Mouse (Mus musculus) liver, adult 2 months (tissue): ENCODE measurements around the gene Aip. TPM values are rescaled to one million over a fixed set of nuclear protein-coding genes. Genes with fewer than 3 reads are reported as not detected.
A peak's percentile ranks its signal among the peaks of the same experiment; 100 is the strongest.

Source experiments
- DNase-seq: peaks from one replicate; pipeline ENCODE4 v3.0.0-alpha.2; 2011; ENCODE audit warnings: low read depth, low spot score; ENCODE audit errors: extremely low read depth
- H3K27ac ChIP-seq: fragments of 200-500 bp; replicated peaks from 2 replicates; pipeline ENCODE4 v1.5.1; 2012; ENCODE audit warnings: low read depth, mild to moderate bottlenecking, control low read depth, inconsistent platforms, low read length; ENCODE audit not compliant: insufficient read depth
- H3K27me3 ChIP-seq: fragments of 200-500 bp; 2 replicates; pipeline ENCODE4 v1.6.1; 2012; ENCODE audit warnings: mild to moderate bottlenecking, moderate library complexity, low read length, inconsistent platforms; ENCODE audit not compliant: control insufficient read depth, insufficient read depth
- H3K36me3 ChIP-seq: fragments of 200-500 bp; 2 replicates; pipeline ENCODE4 v1.6.1; 2012; ENCODE audit warnings: low read length, inconsistent platforms; ENCODE audit not compliant: control insufficient read depth, insufficient read depth
- H3K4me1 ChIP-seq: fragments of 200-500 bp; 2 replicates; pipeline ENCODE4 v1.6.1; 2011; ENCODE audit warnings: low read length; ENCODE audit not compliant: control insufficient read depth, insufficient read depth
- H3K4me3 ChIP-seq: fragments of 200-500 bp; 2 replicates; pipeline ENCODE4 v1.5.1; 2011; ENCODE audit warnings: low read depth, mild to moderate bottlenecking, control low read depth, low read length, moderate library complexity; ENCODE audit not compliant: insufficient read depth
- H3K79me2 ChIP-seq: fragments of 200-500 bp; 2 replicates; pipeline ENCODE4 v1.6.1; 2012; ENCODE audit warnings: inconsistent platforms, mild to moderate bottlenecking, low read length, moderate library complexity; ENCODE audit not compliant: control insufficient read depth, insufficient read depth
- H3K9ac ChIP-seq: fragments of 200-500 bp; 2 replicates; pipeline ENCODE4 v1.6.1; 2012; ENCODE audit warnings: low read depth, mild to moderate bottlenecking, control low read depth, inconsistent platforms, low read length
- CTCF ChIP-seq: fragments of 200-500 bp; IDR thresholded peaks from 2 replicates; pipeline ENCODE4 v1.5.1; 2011; ENCODE audit warnings: low read depth, low read length, control low read depth
- POLR2A ChIP-seq: fragments of 200-500 bp; IDR thresholded peaks from 2 replicates; pipeline ENCODE4 v1.6.1; 2011; ENCODE audit warnings: low read length, control low read depth; ENCODE audit not compliant: insufficient read depth; ENCODE audit errors: extremely low read depth
- WGBS: fragments of 180-500 bp; shearing (Covaris S2); methylation state at CpG from one replicate; pipeline ENCODE4 v1.1.7; 2018; 5-methylcytosine and 5-hydroxymethylcytosine counted together
- polyA plus RNA-seq: library from polyadenylated mRNA; depleted of rRNA; stranded (reverse); fragments of >200 nt; gene quantifications from 2 replicates; pipeline ENCODE4 v1.2.3, GENCODE M21; 2012
- total RNA-seq: library from RNA; depleted of rRNA; stranded (reverse); fragments of >200 nt; gene quantifications from 2 replicates; pipeline ENCODE4 v1.2.3, GENCODE M21; 2014

Aip gene
- total and polyA plus RNA-seq, 2 experiments, result 16.5 to 30.0 TPM

GRCm38 (mm10) chr19:4102049-4102448 lies 23.6 kb downstream of the Aip start:
- Histone ChIP-seq H3K27ac (no peak overlapping the region), H3K27me3 (no peaks in the 10 kb centered on the region), H3K79me2 (no peaks in the 10 kb centered on the region), H3K9ac (no peak overlapping the region), H3K36me3 (no peaks in the 10 kb centered on the region), H3K4me1 (peaks cover 22% of the 10 kb centered on the region), H3K4me3 (no peak overlapping the region)
- WGBS, result 87% methylated on average over 2 of the region's 2 CpGs
- TF ChIP-seq CTCF (no peak), POLR2A (no peak)
- no peak for DNase-seq

- H3K27me3 ChIP-seq, result no peaks in the 10 kb centered on the region
- H3K27ac ChIP-seq, result no peak overlapping the region
- no peak overlapping the region for H3K4me3 ChIP-seq
- H3K36me3 ChIP-seq, result no peaks in the 10 kb centered on the region
- TF ChIP-seq POLR2A (no peak), CTCF (no peak)
- H3K4me1 ChIP-seq, result peaks cover 23% of the 10 kb centered on the region
- H3K9ac ChIP-seq, result no peak overlapping the region
- WGBS, result 95% methylated on average over 6 of the region's 6 CpGs
- H3K79me2 ChIP-seq, result no peaks in the 10 kb centered on the region
- no peak for DNase-seq
Measured at GRCm38 (mm10) chr19:4101466-4101865, 24.2 kb downstream of the Aip start.

DNA sequence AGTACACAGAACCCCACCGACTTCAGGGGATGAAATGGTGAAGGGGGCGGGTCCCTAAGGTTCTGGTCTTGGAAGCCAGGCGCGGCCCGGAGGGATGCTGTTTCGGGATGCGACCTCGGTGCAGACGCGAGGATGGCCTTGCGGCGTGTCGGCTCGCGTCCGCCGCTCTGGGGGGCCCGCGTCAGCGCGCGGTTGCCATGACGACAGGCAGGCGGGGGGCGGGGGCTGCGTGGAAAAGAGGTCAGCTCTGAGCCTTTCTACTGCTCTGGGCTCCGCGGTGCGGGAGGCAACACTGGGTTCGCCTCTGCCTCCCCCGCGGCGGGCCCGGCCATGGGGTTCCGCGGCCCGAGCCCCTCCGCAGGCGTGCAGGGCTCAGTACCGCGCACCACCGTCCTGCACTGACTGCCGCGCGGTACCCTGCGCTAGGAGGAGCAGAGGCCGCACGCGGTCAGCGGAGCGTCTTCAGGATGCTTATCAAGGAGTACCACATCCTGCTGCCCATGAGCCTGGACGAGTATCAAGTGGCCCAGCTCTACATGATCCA lies 24.9 kb downstream of the Aip start:
- no peaks in the 10 kb centered on the region for H3K27me3 ChIP-seq
- peaks cover 26% of the 10 kb centered on the region for H3K4me1 ChIP-seq
- no peak overlapping the region for H3K27ac ChIP-seq
- no peak for DNase-seq
- WGBS, result 20% methylated on average over 51 of the region's 52 CpGs
- H3K9ac ChIP-seq, result no peak overlapping the region
- H3K36me3 ChIP-seq, result no peaks in the 10 kb centered on the region
- H3K79me2 ChIP-seq, result no peaks in the 10 kb centered on the region
- no peak for TF ChIP-seq POLR2A
- TF ChIP-seq CTCF, result no peak
- H3K4me3 ChIP-seq, result peak overlapping the region; percentile 19; the same call in 1 of the 2 replicates

- Histone ChIP-seq H3K4me3 (peak within 1 kb of the TSS; percentile 65), H3K27ac (peak within 1 kb of the TSS; percentile 35), H3K4me1 (peaks cover 26% of the 10 kb centered on the region), H3K36me3 (no peaks in the 10 kb centered on the region), H3K27me3 (no peaks in the 10 kb centered on the region), H3K79me2 (no peaks in the 10 kb centered on the region), H3K9ac (peak within 1 kb of the TSS; percentile 86)
- no peak for TF ChIP-seq CTCF
- no peak for TF ChIP-seq POLR2A
- WGBS, result 4% methylated on average over 52 of the region's 53 CpGs
- no peak for DNase-seq
Measured at GRCm38 (mm10) chr19:4099837-4100717, 25.6 kb downstream of the Aip start, which contains the start of gene Pitpnm1. Gene Pitpnm1, plus strand, starts transcription at chr19:4099998.

DNA sequence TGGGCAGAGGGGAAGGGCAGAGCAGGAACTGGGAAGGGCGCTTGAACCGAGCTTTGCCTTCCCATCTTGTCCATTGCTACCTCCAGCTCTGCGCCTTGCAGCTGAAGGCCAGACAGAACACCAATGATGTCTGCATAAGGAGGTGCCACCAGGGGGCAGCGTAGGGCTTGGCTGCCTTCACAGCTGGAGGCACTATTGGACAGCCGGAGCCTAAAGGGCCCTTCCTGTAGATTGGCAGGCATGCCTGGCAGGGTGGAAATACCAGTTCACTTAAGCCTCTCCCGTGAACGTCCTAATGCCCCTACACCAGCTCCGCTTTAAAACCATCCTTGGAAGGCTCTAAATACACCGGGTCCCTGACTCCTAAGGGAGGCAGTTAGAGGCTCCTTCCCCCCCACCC lies 26.6 kb downstream of the Aip start:
- H3K9ac ChIP-seq, result peak overlapping the region; percentile 86; the same call in 1 of the 2 replicates
- H3K27me3 ChIP-seq, result no peaks in the 10 kb centered on the region
- no peaks in the 10 kb centered on the region for H3K79me2 ChIP-seq
- no peak for TF ChIP-seq POLR2A
- peak; percentile 99 for TF ChIP-seq CTCF
- H3K36me3 ChIP-seq, result no peaks in the 10 kb centered on the region
- H3K4me3 ChIP-seq, result no peak overlapping the region
- peaks cover 26% of the 10 kb centered on the region for H3K4me1 ChIP-seq
- WGBS, result 10% methylated on average over 9 of the region's 9 CpGs
- peak overlapping the region; percentile 21 for H3K27ac ChIP-seq
- DNase-seq, result peak; percentile 81
